Mouse (Mus musculus): Measurements from ENCODE around the gene Ccdc85c. TPM values are rescaled to one million over a fixed set of nuclear protein-coding genes. Genes with fewer than 3 reads are reported as not detected.

Ccdc85c gene
- polyA plus RNA-seq, 1 experiment = 7.0 TPM

GRCm38 (mm10) chr12:108316655-108317054, 41.4 kb upstream of the Ccdc85c start:
- Histone ChIP-seq H3K79me2 (ENCODE audit: control insufficient read depth, insufficient read depth) (no peaks in the 10 kb centered on the region), H3K79me3 (ENCODE audit: low read depth) (no peaks in the 10 kb centered on the region), H3K4me3 (ENCODE audit: insufficient read depth, poor library complexity, severe bottlenecking) (no peak overlapping the region), H3K27me3 (ENCODE audit: control insufficient read depth, insufficient read depth, insufficient read length) (no peaks in the 10 kb centered on the region), H3ac (ENCODE audit: control insufficient read depth, insufficient read length, low read depth) (no peak overlapping the region), H3K36me3 (ENCODE audit: control insufficient read depth, insufficient read depth) (no peaks in the 10 kb centered on the region)
- TF ChIP-seq MAX (IDR thresholded peaks at IDR 0.05) = no peak
- TF ChIP-seq FOSL1 (IDR thresholded peaks at IDR 0.05; ENCODE audit: insufficient read depth, low read length, poor library complexity, severe bottlenecking) = no peak
- TF ChIP-seq CEBPB (IDR thresholded peaks at IDR 0.05; ENCODE audit: low read depth) = no peak
- TF ChIP-seq MYOG (IDR thresholded peaks at IDR 0.05; ENCODE audit: control insufficient read depth, extremely low read depth, insufficient read length) = no peak
- no peak for TF ChIP-seq USF1 (IDR thresholded peaks at IDR 0.05; ENCODE audit: low read depth)
- no peak for TF ChIP-seq CTCF (IDR thresholded peaks at IDR 0.05; ENCODE audit: control insufficient read depth, insufficient read depth, insufficient read length)
- no peak for TF ChIP-seq MYOD1 (IDR thresholded peaks at IDR 0.05; ENCODE audit: control insufficient read depth, insufficient read length, low read depth)

- Histone ChIP-seq H3K27me3 (ENCODE audit: control insufficient read depth, insufficient read depth, insufficient read length) (no peaks in the 10 kb centered on the region), H3K79me3 (ENCODE audit: low read depth) (no peaks in the 10 kb centered on the region), H3ac (ENCODE audit: control insufficient read depth, insufficient read length, low read depth) (no peak overlapping the region), H3K4me3 (ENCODE audit: insufficient read depth, poor library complexity, severe bottlenecking) (no peak overlapping the region), H3K36me3 (ENCODE audit: control insufficient read depth, insufficient read depth) (no peaks in the 10 kb centered on the region), H3K79me2 (ENCODE audit: control insufficient read depth, insufficient read depth) (no peaks in the 10 kb centered on the region)
- TF ChIP-seq MYOD1 (IDR thresholded peaks at IDR 0.05; ENCODE audit: control insufficient read depth, insufficient read length, low read depth) = no peak
Observed at GRCm38 (mm10) chr12:108315818-108316217, 40.6 kb upstream of the Ccdc85c start.

GRCm38 (mm10) chr12:108313244-108313772, 38.1 kb upstream of the Ccdc85c start:
- Histone ChIP-seq H3K27me3 (ENCODE audit: control insufficient read depth, insufficient read depth, insufficient read length) (no peaks in the 10 kb centered on the region), H3ac (ENCODE audit: control insufficient read depth, insufficient read length, low read depth) (no peak overlapping the region), H3K79me2 (ENCODE audit: control insufficient read depth, insufficient read depth) (no peaks in the 10 kb centered on the region), H3K79me3 (ENCODE audit: low read depth) (no peaks in the 10 kb centered on the region), H3K36me3 (ENCODE audit: control insufficient read depth, insufficient read depth) (no peaks in the 10 kb centered on the region), H3K4me3 (ENCODE audit: insufficient read depth, poor library complexity, severe bottlenecking) (no peak overlapping the region)
- TF ChIP-seq FOSL1 (IDR thresholded peaks at IDR 0.05; ENCODE audit: insufficient read depth, low read length, poor library complexity, severe bottlenecking) (no peak), USF1 (IDR thresholded peaks at IDR 0.05; ENCODE audit: low read depth) (no peak), MYOD1 (IDR thresholded peaks at IDR 0.05; ENCODE audit: control insufficient read depth, insufficient read length, low read depth) (no peak), MAX (IDR thresholded peaks at IDR 0.05) (no peak), CTCF (IDR thresholded peaks at IDR 0.05; ENCODE audit: control insufficient read depth, insufficient read depth, insufficient read length) (no peak), MYOG (IDR thresholded peaks at IDR 0.05; ENCODE audit: control insufficient read depth, extremely low read depth, insufficient read length) (no peak), CEBPB (IDR thresholded peaks at IDR 0.05; ENCODE audit: low read depth) (no peak)

- Histone ChIP-seq H3ac (ENCODE audit: control insufficient read depth, insufficient read length, low read depth) (no peak overlapping the region), H3K79me3 (ENCODE audit: low read depth) (no peaks in the 10 kb centered on the region), H3K79me2 (ENCODE audit: control insufficient read depth, insufficient read depth) (no peaks in the 10 kb centered on the region), H3K27me3 (ENCODE audit: control insufficient read depth, insufficient read depth, insufficient read length) (no peaks in the 10 kb centered on the region), H3K4me3 (ENCODE audit: insufficient read depth, poor library complexity, severe bottlenecking) (no peak overlapping the region), H3K36me3 (ENCODE audit: control insufficient read depth, insufficient read depth) (no peaks in the 10 kb centered on the region)
- TF ChIP-seq MYOG (IDR thresholded peaks at IDR 0.05; ENCODE audit: control insufficient read depth, extremely low read depth, insufficient read length) = no peak
- no peak for TF ChIP-seq CEBPB (IDR thresholded peaks at IDR 0.05; ENCODE audit: low read depth)
- no peak for TF ChIP-seq USF1 (IDR thresholded peaks at IDR 0.05; ENCODE audit: low read depth)
- no peak for TF ChIP-seq MAX (IDR thresholded peaks at IDR 0.05)
- TF ChIP-seq FOSL1 (IDR thresholded peaks at IDR 0.05; ENCODE audit: insufficient read depth, low read length, poor library complexity, severe bottlenecking) = no peak
Observed at GRCm38 (mm10) chr12:108312432-108312851, 37.2 kb upstream of the Ccdc85c start.

GRCm38 (mm10) chr12:108311741-108312290, 36.6 kb upstream of the Ccdc85c start:
- H3ac ChIP-seq (ENCODE audit: control insufficient read depth, insufficient read length, low read depth) = no peak overlapping the region
- H3K36me3 ChIP-seq (ENCODE audit: control insufficient read depth, insufficient read depth) = no peaks in the 10 kb centered on the region
- H3K79me3 ChIP-seq (ENCODE audit: low read depth) = no peaks in the 10 kb centered on the region
- no peak overlapping the region for H3K4me3 ChIP-seq (ENCODE audit: insufficient read depth, poor library complexity, severe bottlenecking)
- H3K27me3 ChIP-seq (ENCODE audit: control insufficient read depth, insufficient read depth, insufficient read length) = no peaks in the 10 kb centered on the region
- TF ChIP-seq FOSL1 (IDR thresholded peaks at IDR 0.05; ENCODE audit: insufficient read depth, low read length, poor library complexity, severe bottlenecking) (no peak), CEBPB (IDR thresholded peaks at IDR 0.05; ENCODE audit: low read depth) (no peak), MAX (IDR thresholded peaks at IDR 0.05) (no peak), CTCF (IDR thresholded peaks at IDR 0.05; ENCODE audit: control insufficient read depth, insufficient read depth, insufficient read length) (no peak), MYOD1 (IDR thresholded peaks at IDR 0.05; ENCODE audit: control insufficient read depth, insufficient read length, low read depth) (no peak), MYOG (IDR thresholded peaks at IDR 0.05; ENCODE audit: control insufficient read depth, extremely low read depth, insufficient read length) (no peak), USF1 (IDR thresholded peaks at IDR 0.05; ENCODE audit: low read depth) (no peak)
- no peaks in the 10 kb centered on the region for H3K79me2 ChIP-seq (ENCODE audit: control insufficient read depth, insufficient read depth)

- TF ChIP-seq USF1 (IDR thresholded peaks at IDR 0.05; ENCODE audit: low read depth) = peak; percentile 84
- no peak for TF ChIP-seq MYOD1 (IDR thresholded peaks at IDR 0.05; ENCODE audit: control insufficient read depth, insufficient read length, low read depth)
Observed at GRCm38 (mm10) chr12:108310456-108311027, 35.3 kb upstream of the Ccdc85c start.

More at GRCm38 (mm10) chr12:108310456-108311027, 35.3 kb upstream of the Ccdc85c start:
- Histone ChIP-seq H3K79me3 (ENCODE audit: low read depth) (no peaks in the 10 kb centered on the region), H3K27me3 (ENCODE audit: control insufficient read depth, insufficient read depth, insufficient read length) (no peaks in the 10 kb centered on the region), H3K79me2 (ENCODE audit: control insufficient read depth, insufficient read depth) (no peaks in the 10 kb centered on the region), H3K4me3 (ENCODE audit: insufficient read depth, poor library complexity, severe bottlenecking) (no peak overlapping the region), H3ac (ENCODE audit: control insufficient read depth, insufficient read length, low read depth) (no peak overlapping the region), H3K36me3 (ENCODE audit: control insufficient read depth, insufficient read depth) (no peaks in the 10 kb centered on the region)
